Mouse (Mus musculus) embryonic fibroblast, embryonic 13.5 days (primary cell): Measurements from ENCODE around the gene Itga2b.

Experiments
- CTCF ChIP-seq: IDR thresholded peaks from 2 replicates; pipeline ENCODE4 v1.5.1; 2011; ENCODE audit warnings: mild to moderate bottlenecking, control low read depth, low read length, moderate library complexity, borderline replicate concordance; ENCODE audit not compliant: insufficient read depth
- POLR2A ChIP-seq: IDR thresholded peaks from 2 replicates; pipeline ENCODE4 v1.6.1; 2011; ENCODE audit warnings: low read depth, mild to moderate bottlenecking, control low read depth, low read length, moderate library complexity

DNA sequence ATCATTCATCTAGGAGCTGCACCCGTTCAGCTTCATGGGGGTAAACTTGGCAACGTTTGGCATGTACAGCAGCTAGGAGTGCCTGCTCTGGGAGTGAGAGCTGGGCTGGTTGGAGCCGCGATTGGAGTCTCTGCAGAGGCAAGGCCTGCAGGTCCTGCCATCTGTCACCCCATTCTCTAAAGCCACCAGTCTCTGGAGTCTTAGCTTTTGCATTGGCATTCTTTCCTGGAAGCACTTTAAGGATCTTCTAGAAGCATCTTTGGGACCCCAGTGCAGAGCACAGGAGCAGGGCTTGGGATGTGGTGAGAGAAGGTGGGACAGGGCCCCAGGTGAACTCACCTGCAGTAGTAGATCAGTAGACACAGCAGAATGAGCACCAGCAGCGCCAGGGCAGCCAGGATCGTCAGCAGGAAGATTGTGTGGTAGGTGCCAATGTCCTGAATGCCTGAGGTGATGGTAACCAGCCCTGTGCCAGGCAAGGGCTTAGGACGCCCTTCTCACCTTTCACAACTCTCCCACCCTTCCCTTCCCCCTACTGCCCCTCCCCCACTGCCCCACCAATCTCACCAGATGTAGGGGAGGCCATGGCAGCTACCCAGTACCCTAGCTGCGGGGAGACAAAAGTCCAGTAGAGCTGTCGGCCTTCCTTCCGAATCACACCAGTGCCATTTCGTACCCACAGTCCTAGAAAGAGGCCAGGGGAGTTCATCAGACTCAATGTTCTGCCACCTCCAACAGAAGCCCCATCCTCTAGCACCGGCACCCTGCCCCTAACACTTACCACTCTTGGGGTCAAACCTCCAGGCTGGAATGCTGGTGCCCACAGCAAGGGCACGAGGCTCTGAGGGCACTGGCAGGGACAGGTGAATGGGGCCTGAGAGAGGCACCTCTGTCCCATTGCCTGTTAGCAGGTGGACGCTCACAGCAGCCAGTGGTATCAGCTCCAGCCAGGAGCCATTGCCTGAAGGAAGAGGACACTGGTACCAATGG, 30.5 kb downstream of the Itga2b start:
- no peak for TF ChIP-seq CTCF
- TF ChIP-seq POLR2A = no peak
